Mouse (Mus musculus) limb, embryonic 13.5 days (tissue): Measurements from ENCODE around the gene Scube3. TPM values are rescaled to one million over a fixed set of nuclear protein-coding genes. Genes with fewer than 3 reads are reported as not detected.

Experiments
- ATAC-seq: fragments of 200-750 bp; cut with Nextera tagmentation; 2 replicates; pipeline ENCODE4 v1.8.0; 2017; ENCODE audit warnings: low read depth, moderate number of reproducible peaks, moderate TSS enrichment; ENCODE audit not compliant: low FRiP score
- H3K27ac ChIP-seq: fragments of 300-500 bp; sonication (generic); 2 replicates; pipeline ENCODE4 v1.5.1; 2015; ENCODE audit warnings: inconsistent platforms, mild to moderate bottlenecking, moderate library complexity
- H3K27me3 ChIP-seq: fragments of 300-500 bp; sonication (generic); 2 replicates; pipeline ENCODE4 v1.6.1; 2015; ENCODE audit warnings: mild to moderate bottlenecking, inconsistent platforms
- H3K36me3 ChIP-seq: fragments of 300-500 bp; sonication (generic); 2 replicates; pipeline ENCODE4 v1.6.1; 2015; ENCODE audit warnings: inconsistent platforms, mild to moderate bottlenecking, moderate library complexity
- H3K4me1 ChIP-seq: fragments of 300-500 bp; sonication (generic); 2 replicates; pipeline ENCODE4 v1.6.1; 2015; ENCODE audit warnings: inconsistent platforms
- H3K4me2 ChIP-seq: fragments of 300-500 bp; sonication (generic); replicated peaks from 2 replicates; pipeline ENCODE4 v1.6.1; 2015; ENCODE audit warnings: inconsistent platforms, mild to moderate bottlenecking, moderate library complexity
- H3K4me3 ChIP-seq: fragments of 300-500 bp; sonication (generic); 2 replicates; pipeline ENCODE4 v1.5.1; 2015; ENCODE audit warnings: moderate library complexity, mild to moderate bottlenecking, inconsistent platforms
- H3K9ac ChIP-seq: fragments of 300-500 bp; sonication (generic); 2 replicates; pipeline ENCODE4 v1.6.1; 2015; ENCODE audit warnings: mild to moderate bottlenecking, inconsistent platforms
- H3K9me3 ChIP-seq: fragments of 300-500 bp; sonication (generic); 2 replicates; pipeline ENCODE4 v1.6.1; 2016; ENCODE audit warnings: inconsistent platforms
- WGBS: fragments of 180-500 bp; shearing (Covaris S2); methylation state at CpG from one replicate; pipeline ENCODE4 v1.1.7; 2015; 5-methylcytosine and 5-hydroxymethylcytosine counted together
- polyA plus RNA-seq: library from polyadenylated mRNA; unstranded; fragments of >200 nt; fragmentation: Nextera tagmentation; extraction: Ambion mirVana; gene quantifications from 2 replicates; pipeline ENCODE4 v1.2.1, GENCODE M21; 2015

Scube3 gene
- 10.3 and 11.3 TPM in 2 replicates for polyA plus RNA-seq

DNA sequence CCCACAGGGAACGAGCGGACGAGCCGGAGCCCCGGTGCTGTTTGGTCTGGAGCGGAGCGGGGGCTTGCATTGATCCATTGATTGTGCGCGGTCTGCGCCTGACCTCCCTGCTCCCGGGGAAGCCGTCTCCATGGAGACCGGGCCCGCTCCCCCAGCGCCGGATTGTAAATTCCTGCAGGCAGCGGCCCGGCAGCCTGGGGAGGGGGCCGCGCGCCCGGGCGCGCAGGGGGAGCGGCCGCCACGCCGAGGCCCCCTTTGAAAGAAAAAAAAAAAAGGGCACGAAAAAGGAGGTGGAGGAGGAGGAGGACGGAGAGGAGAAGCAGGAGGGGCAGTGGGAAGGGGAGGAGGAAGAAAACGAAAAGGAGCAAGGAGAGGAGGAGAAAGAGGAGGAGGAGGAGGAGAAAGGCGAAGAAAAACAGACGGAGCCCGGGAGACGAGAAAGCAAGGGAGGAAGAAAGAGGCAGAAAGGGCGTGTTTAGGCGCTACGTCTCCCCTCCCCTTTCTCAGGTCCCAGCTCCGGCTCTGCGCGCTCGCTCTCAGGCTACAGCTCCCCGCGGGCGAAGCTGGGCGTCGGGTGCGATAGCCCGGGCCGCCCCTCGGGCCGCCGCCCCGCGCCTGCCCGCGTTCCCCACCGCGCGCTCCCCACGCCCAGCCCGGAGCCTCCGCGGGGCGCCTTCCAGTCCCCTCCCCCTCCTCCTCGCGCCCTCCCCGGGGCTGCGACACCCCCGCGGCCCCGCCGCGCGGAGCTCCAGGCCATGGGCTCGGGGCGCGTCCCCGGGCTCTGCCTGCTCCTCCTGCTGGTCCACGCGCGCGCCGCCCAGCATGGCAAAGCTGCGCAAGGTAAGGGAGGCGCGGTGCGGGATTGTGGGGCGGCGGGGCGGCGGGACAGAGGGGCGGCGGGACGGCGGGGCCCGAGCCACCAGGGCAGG is at the start of gene Scube3:
TSS of gene Scube3 (plus strand) at position 371 of the 929 bp plus-strand sequence.
- under 1% methylated on average over 71 of the region's 97 CpGs for WGBS

DNA sequence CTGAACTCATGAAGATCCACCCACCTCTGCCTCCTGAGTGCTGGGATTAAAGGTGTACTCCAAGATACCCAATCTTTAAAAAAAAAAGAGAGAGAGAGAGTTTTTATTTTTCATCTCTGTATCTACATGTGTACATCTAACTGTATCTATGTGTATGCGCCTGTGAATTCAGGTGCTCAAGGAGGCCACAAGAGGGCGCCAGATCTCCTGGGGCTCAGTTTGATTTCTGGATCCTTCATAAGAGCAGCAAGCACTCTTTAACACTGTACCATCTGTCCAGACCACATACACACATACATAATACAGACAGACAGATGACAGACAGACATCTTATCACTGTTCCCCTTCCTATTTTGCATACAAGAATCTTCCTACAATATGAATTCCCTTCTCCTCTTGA is 49.6 kb upstream of the Scube3 start:
- Histone ChIP-seq H3K4me1 (peaks cover 15% of the 10 kb centered on the region), H3K9me3 (peaks cover 4% of the 10 kb centered on the region), H3K36me3 (no peaks in the 10 kb centered on the region), H3K27me3 (no peaks in the 10 kb centered on the region), H3K4me3 (no peak overlapping the region), H3K4me2 (no peak overlapping the region), H3K9ac (no peak overlapping the region), H3K27ac (no peak overlapping the region)
- 88% methylated on average over 2 of the region's 2 CpGs for WGBS
- no peak for ATAC-seq

More for the DNA sequence above, at the start of gene Scube3:
- Histone ChIP-seq H3K27me3 (peaks cover 12% of the 10 kb centered on the region; the same call in 1 of the 2 replicates), H3K9ac (peak within 1 kb of the TSS; percentile 87), H3K4me3 (peak within 1 kb of the TSS; percentile 79), H3K4me2 (peak within 1 kb of the TSS; percentile 91), H3K4me1 (peaks cover 72% of the 10 kb centered on the region), H3K9me3 (no peaks in the 10 kb centered on the region), H3K36me3 (no peaks in the 10 kb centered on the region), H3K27ac (peak within 1 kb of the TSS; percentile 92)
- peak; percentile 39 for ATAC-seq

DNA sequence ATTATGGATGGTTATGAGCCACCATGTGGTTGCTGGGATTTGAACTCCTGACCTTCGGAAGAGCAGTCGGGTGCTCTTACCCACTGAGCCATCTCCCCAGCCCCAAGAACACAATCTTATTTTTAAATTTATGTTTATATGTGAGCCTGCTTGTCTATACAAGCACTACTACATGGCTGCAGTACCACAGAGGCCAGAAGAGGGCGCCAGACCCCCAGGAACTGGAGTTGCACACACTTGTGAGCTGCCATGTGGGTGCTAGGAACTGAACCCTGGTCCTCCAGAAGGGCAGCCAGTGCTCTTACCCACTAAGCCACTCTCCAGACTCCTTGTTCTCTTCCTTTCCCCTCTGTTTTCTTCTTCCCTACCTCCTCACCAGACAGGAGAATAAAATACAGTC is 48.1 kb upstream of the Scube3 start:
- Histone ChIP-seq H3K27ac (no peak overlapping the region), H3K9ac (no peak overlapping the region), H3K4me2 (no peak overlapping the region), H3K9me3 (peaks cover 4% of the 10 kb centered on the region), H3K4me1 (peaks cover 24% of the 10 kb centered on the region), H3K27me3 (no peaks in the 10 kb centered on the region), H3K4me3 (no peak overlapping the region), H3K36me3 (no peaks in the 10 kb centered on the region)
- ATAC-seq: no peak
- 85% methylated on average over 3 of the region's 3 CpGs for WGBS

DNA sequence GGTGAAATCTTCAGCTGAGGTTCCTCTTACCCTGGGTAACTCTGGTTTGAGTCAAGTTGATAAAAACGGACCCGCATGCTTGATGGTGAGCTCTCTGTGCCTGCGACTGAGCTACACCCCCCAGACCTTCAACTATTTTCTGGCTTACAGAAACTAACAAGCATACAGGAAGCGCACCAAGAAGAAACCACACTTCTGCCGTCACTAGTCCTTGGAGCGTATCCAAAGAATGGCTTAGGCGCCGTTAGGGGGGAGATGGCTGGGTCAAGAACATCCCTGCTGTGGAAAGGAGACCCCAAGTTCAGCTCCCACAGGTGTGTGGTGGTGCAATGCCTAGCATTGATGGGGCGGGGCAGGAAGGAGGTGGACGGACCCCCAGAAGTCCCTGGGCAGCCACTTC is 45.5 kb upstream of the Scube3 start:
- Histone ChIP-seq H3K36me3 (no peaks in the 10 kb centered on the region), H3K4me3 (no peak overlapping the region), H3K4me1 (peaks cover 36% of the 10 kb centered on the region), H3K27ac (peak overlapping the region; percentile 52), H3K9me3 (peaks cover 4% of the 10 kb centered on the region), H3K4me2 (no peak overlapping the region), H3K27me3 (no peaks in the 10 kb centered on the region), H3K9ac (0 out of 2 replicates have a peak overlapping the region, but pooled peaks have one; percentile 13)
- 74% methylated on average over 10 of the region's 10 CpGs for WGBS
- ATAC-seq: no peak

DNA sequence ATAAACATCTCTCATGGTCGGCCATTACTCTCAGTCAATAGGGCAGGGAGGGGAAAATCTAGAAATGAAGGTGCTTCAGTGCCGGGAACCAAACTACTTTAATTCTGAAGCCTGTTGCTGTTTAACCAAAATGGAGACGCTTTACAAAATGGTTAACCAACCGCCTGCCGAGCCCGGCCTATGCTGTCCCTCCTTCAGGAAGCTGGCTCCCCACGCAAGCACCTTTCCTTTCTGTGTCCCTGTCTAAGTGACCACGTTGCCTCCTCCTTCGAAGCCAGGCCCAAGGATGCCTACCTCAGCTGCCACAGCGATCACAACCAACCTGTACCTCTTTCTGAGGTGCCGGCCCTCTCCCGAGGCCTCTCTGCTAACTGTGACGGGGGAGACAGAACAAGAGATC is 44.6 kb upstream of the Scube3 start:
- ATAC-seq: no peak
- H3K27ac ChIP-seq: no peak overlapping the region; the same call in 1 of the 2 replicates
- peaks cover 44% of the 10 kb centered on the region for H3K4me1 ChIP-seq
- H3K4me2 ChIP-seq: no peak overlapping the region
- H3K27me3 ChIP-seq: no peaks in the 10 kb centered on the region
- peaks cover 4% of the 10 kb centered on the region for H3K9me3 ChIP-seq
- H3K36me3 ChIP-seq: no peaks in the 10 kb centered on the region
- 87% methylated on average over 13 of the region's 13 CpGs for WGBS
- no peak overlapping the region for H3K9ac ChIP-seq
- no peak overlapping the region for H3K4me3 ChIP-seq

DNA sequence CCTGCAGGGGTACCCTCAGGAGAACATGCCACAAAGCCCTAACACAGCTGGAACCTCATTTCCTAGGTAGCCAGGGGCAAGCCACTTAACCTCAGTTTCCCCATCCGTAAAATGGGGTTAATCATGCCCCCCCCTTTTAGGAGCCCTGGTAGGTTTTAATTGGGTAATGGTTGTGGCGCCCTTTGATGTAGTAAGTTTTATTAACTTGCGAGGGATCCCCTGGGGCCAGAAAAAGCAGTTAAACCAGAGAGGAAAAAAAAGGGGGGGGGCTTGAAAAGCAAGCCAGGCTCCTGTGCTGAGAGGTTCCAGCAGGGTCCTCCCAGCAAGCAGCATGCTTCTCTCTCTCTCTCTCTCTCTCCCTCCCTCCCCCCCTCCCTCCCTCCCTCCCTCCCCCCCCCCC is 42.9 kb upstream of the Scube3 start:
- Histone ChIP-seq H3K4me3 (no peak overlapping the region), H3K36me3 (no peaks in the 10 kb centered on the region), H3K4me1 (peaks cover 53% of the 10 kb centered on the region), H3K9me3 (no peaks in the 10 kb centered on the region), H3K27ac (no peak overlapping the region), H3K27me3 (no peaks in the 10 kb centered on the region), H3K9ac (no peak overlapping the region), H3K4me2 (peak overlapping the region; percentile 31)
- WGBS: 8% methylated on average over 3 of the region's 3 CpGs
- ATAC-seq: peak; percentile 38

DNA sequence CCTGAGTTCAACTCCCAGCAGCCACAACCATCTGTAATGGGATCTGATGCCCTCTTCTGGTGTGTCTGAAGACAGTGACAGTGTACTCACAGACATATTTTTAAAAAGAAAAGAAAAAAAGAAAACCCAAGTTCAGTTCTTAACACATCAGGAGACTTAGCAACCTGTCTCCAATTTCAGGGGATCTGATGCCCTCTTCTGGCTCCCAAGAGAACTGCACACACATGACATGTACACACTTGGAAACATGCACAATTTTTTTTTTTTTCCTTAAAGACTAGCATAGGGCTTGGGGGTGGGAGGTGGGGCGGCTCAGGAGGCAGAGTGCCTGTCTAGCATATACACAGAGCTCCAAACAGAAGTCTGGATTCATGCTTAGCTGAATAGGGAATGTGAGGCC is 41.3 kb upstream of the Scube3 start:
- Histone ChIP-seq H3K9me3 (no peaks in the 10 kb centered on the region), H3K36me3 (no peaks in the 10 kb centered on the region), H3K27me3 (no peaks in the 10 kb centered on the region), H3K4me1 (peaks cover 56% of the 10 kb centered on the region), H3K27ac (no peak overlapping the region), H3K4me3 (no peak overlapping the region), H3K4me2 (no peak overlapping the region), H3K9ac (no peak overlapping the region)
- ATAC-seq: no peak
- WGBS: 85% methylated on average over 1 of the region's 1 CpGs

DNA sequence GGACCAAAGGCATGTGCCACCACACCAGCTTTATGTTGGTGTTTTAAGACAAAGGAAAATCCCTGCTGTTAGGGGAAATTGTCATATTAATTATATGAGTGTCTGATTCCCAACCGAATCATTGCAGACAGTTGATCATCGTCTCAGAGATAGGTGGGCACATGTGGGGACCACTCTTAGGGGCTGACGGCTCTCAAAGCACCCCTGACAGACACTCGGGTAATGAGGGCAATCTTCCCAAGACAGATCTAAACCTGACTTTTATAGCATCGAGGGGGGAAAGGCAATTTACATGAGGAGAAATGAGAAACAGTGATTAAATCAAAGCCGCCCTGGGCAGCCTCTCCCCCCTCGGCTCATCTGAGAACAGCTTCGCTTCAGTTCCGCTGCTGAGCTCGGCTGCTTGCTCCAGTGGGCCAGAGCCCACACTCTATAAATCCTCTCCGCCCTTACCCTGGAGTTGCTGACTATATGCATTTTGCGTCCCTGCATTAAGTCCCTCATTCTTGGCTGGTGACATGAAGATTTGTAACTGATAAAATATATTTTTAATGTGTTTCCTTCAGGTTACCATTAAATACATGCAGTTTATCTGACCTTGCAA is 40.6 kb upstream of the Scube3 start:
- WGBS: 13% methylated on average over 12 of the region's 12 CpGs
- no peak overlapping the region for H3K4me3 ChIP-seq
- H3K27ac ChIP-seq: no peak overlapping the region; the same call in 1 of the 2 replicates
- peak overlapping the region; percentile 12; the same call in 1 of the 2 replicates for H3K4me2 ChIP-seq
- no peak overlapping the region for H3K9ac ChIP-seq
- no peaks in the 10 kb centered on the region for H3K27me3 ChIP-seq
- no peak for ATAC-seq
- no peaks in the 10 kb centered on the region for H3K36me3 ChIP-seq
- peaks cover 55% of the 10 kb centered on the region for H3K4me1 ChIP-seq
- no peaks in the 10 kb centered on the region for H3K9me3 ChIP-seq

DNA sequence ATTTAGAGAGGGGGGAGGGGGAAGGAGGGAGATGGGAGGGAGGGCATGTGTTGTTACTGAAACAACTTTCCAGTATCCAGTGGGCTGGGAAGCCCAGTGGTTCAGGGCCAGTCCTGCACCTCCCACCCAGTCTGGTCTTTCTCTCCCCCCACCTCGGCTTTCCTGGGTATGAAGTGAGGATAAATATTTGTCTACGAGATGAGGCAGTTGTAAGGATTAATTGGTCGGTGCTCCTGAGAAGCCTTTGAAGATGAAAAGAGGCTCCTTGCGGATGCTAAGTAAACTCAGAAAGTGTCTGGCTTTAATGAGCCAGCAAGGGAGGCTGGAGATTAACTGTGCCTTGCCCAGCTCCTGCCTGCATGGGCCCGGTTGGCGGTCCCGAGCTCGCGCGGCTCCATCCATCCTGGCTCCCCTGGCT is 40.0 kb upstream of the Scube3 start:
- H3K27me3 ChIP-seq: no peaks in the 10 kb centered on the region
- 0 out of 2 replicates have a peak overlapping the region, but pooled peaks have one; percentile 24 for H3K27ac ChIP-seq
- 17% methylated on average over 10 of the region's 10 CpGs for WGBS
- no peak overlapping the region; the same call in 1 of the 2 replicates for H3K4me2 ChIP-seq
- H3K9ac ChIP-seq: no peak overlapping the region; the same call in 1 of the 2 replicates
- peaks cover 49% of the 10 kb centered on the region for H3K4me1 ChIP-seq
- H3K9me3 ChIP-seq: no peaks in the 10 kb centered on the region
- H3K36me3 ChIP-seq: no peaks in the 10 kb centered on the region
- ATAC-seq: no peak
- no peak overlapping the region for H3K4me3 ChIP-seq

DNA sequence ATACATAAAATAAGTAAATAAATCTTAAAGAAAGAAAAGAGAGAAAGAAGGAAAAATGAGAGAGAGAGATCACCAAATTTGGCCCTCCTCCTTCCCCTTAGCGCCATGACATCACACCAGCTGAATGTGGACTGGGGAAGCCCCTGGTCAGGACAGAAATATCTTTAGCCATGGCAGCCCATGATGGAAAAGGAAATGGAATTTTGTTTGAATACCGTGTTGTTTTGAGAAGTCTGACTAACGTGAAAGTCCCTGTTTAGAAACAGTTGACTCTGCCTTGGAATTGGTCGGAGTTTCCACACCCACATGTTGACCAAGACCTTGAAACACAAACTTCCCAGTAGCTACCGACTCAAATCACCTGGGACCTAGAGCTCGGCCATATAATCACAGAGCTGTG is 37.5 kb upstream of the Scube3 start:
- no peaks in the 10 kb centered on the region for H3K9me3 ChIP-seq
- ATAC-seq: no peak
- H3K9ac ChIP-seq: no peak overlapping the region
- H3K4me3 ChIP-seq: no peak overlapping the region
- peaks cover 34% of the 10 kb centered on the region for H3K4me1 ChIP-seq
- H3K27me3 ChIP-seq: no peaks in the 10 kb centered on the region
- no peaks in the 10 kb centered on the region for H3K36me3 ChIP-seq
- WGBS: 76% methylated on average over 6 of the region's 6 CpGs
- H3K27ac ChIP-seq: no peak overlapping the region
- H3K4me2 ChIP-seq: no peak overlapping the region

DNA sequence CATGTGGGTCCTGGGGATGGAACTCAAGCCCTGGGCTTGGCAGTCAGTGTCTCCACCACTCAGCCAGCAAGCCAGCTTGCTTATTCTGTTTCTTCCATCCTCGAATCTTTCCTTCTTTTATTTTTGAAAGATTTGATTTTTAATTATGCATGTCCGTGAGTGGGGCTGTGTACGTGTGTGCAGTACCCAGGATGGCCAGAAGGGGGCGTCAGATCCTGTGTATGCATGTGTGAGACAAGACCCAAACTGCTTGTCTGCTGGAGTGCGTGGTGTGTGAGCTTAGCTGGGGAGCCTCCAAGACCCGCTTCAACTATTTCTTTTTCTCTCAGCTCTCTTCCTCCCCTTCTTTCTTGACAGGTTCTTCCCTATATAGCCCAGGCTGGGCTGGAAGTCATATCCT is 35.6 kb upstream of the Scube3 start:
- Histone ChIP-seq H3K36me3 (no peaks in the 10 kb centered on the region), H3K9ac (no peak overlapping the region), H3K4me2 (no peak overlapping the region), H3K4me3 (no peak overlapping the region), H3K4me1 (peaks cover 40% of the 10 kb centered on the region), H3K27me3 (no peaks in the 10 kb centered on the region), H3K27ac (no peak overlapping the region), H3K9me3 (no peaks in the 10 kb centered on the region)
- WGBS: 80% methylated on average over 6 of the region's 6 CpGs
- ATAC-seq: no peak

DNA sequence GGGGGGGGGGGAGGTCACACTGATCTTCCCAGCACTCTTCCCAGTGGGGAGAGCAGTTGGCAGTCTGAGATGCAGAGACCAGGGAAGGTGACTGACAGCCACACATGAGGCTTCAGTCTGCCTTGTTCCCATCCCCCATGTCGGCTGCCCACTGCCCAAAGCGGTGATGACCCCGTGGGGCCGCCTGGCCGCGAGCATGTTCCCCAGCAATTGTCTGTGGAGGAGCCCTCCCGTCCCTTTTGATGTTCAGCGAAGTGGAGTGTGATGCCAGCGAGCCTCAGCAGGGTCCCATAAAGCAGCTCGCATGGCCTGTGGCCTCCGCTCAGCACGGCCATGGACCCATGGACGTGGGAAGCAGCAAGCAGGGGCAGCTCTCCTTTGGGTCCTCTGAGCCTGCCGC is 34.7 kb upstream of the Scube3 start:
- H3K4me2 ChIP-seq: no peak overlapping the region
- 17% methylated on average over 14 of the region's 14 CpGs for WGBS
- H3K4me1 ChIP-seq: peaks cover 31% of the 10 kb centered on the region
- ATAC-seq: no peak
- no peak overlapping the region for H3K4me3 ChIP-seq
- no peak overlapping the region; the same call in 1 of the 2 replicates for H3K27ac ChIP-seq
- no peaks in the 10 kb centered on the region for H3K9me3 ChIP-seq
- H3K36me3 ChIP-seq: no peaks in the 10 kb centered on the region
- no peak overlapping the region for H3K9ac ChIP-seq
- H3K27me3 ChIP-seq: no peaks in the 10 kb centered on the region
